Mouse (Mus musculus): ENCODE measurements around the gene Tmem33. TPM values are rescaled to one million over a fixed set of nuclear protein-coding genes. Genes with fewer than 3 reads are reported as not detected.
A peak's percentile ranks its signal among the peaks of the same experiment; 100 is the strongest.

Gene Tmem33
- polyA plus RNA-seq, 1 experiment from 2014 or later = 72.6 TPM

GRCm38 (mm10) chr5:67241713-67242112 lies 18.7 kb upstream of the Tmem33 start:
- no peak overlapping the region for H3K4me3 ChIP-seq (replicated peaks; ENCODE audit: low read length)
- no peak overlapping the region for H3K4me2 ChIP-seq (replicated peaks)
- 53% methylated on average over 6 of the region's 6 CpGs for WGBS
- no peak overlapping the region for H3K27ac ChIP-seq
- H3K27me3 ChIP-seq (ENCODE audit: control insufficient read depth, insufficient read depth, low read length) = peaks cover 12% of the 10 kb centered on the region
- ATAC-seq (ENCODE audit: low FRiP score) = no peak
- no peaks in the 10 kb centered on the region for H3K36me3 ChIP-seq (replicated peaks; ENCODE audit: control insufficient read depth, insufficient read depth)
- no peak overlapping the region for H3K9ac ChIP-seq
- H3K4me1 ChIP-seq (replicated peaks; ENCODE audit: control insufficient read depth, insufficient read depth, low read length) = no peaks in the 10 kb centered on the region
- no peak for DNase-seq (ENCODE audit: low spot score)
- no peaks in the 10 kb centered on the region for H3K9me3 ChIP-seq (ENCODE audit: control insufficient read depth, low read length)

- Histone ChIP-seq H3K36me3 (replicated peaks; ENCODE audit: control insufficient read depth, insufficient read depth) (no peaks in the 10 kb centered on the region), H3K4me2 (replicated peaks) (no peak overlapping the region), H3K27me3 (ENCODE audit: control insufficient read depth, insufficient read depth, low read length) (peaks cover 4% of the 10 kb centered on the region; the same call in 1 of the 2 replicates), H3K9me3 (ENCODE audit: control insufficient read depth, low read length) (no peaks in the 10 kb centered on the region), H3K27ac (no peak overlapping the region), H3K9ac (no peak overlapping the region), H3K4me1 (replicated peaks; ENCODE audit: control insufficient read depth, insufficient read depth, low read length) (no peaks in the 10 kb centered on the region), H3K4me3 (replicated peaks; ENCODE audit: low read length) (no peak overlapping the region)
- 89% methylated on average over 5 of the region's 5 CpGs for WGBS
- no peak for DNase-seq (ENCODE audit: low spot score)
- no peak for ATAC-seq (ENCODE audit: low FRiP score)
These were observed 17.1 kb upstream of the Tmem33 start for GRCm38 (mm10) chr5:67243231-67243630.

DNA sequence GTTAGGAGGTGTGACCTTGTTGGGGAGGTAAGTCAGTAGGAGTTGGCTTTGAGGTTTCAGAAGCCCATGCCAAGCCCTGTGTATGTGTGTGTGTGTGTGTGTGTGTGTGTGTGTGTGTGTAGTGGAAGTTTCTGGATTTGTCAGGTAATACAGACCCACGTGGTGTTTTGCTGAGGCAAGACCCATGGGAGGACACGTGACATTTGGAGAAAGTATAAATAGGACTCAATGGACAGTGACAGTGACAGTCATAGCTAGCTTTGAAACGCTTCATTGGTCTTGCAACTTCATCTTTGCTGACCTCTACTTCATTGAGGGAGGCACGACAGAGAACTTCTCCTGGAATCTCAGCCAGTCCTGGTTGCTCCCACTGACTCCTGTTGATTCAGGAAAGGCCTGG lies 8.1 kb upstream of the Tmem33 start:
- Histone ChIP-seq H3K4me3 (replicated peaks; ENCODE audit: low read length) (no peak overlapping the region), H3K36me3 (replicated peaks; ENCODE audit: control insufficient read depth, insufficient read depth) (no peaks in the 10 kb centered on the region), H3K4me2 (replicated peaks) (no peak overlapping the region), H3K4me1 (replicated peaks; ENCODE audit: control insufficient read depth, insufficient read depth, low read length) (no peaks in the 10 kb centered on the region), H3K27ac (no peak overlapping the region), H3K27me3 (ENCODE audit: control insufficient read depth, insufficient read depth, low read length) (no peaks in the 10 kb centered on the region), H3K9ac (no peak overlapping the region), H3K9me3 (ENCODE audit: control insufficient read depth, low read length) (no peaks in the 10 kb centered on the region)
- 87% methylated on average over 4 of the region's 4 CpGs for WGBS
- DNase-seq (ENCODE audit: low spot score) (no peak), ATAC-seq (ENCODE audit: low FRiP score) (no peak)

DNA sequence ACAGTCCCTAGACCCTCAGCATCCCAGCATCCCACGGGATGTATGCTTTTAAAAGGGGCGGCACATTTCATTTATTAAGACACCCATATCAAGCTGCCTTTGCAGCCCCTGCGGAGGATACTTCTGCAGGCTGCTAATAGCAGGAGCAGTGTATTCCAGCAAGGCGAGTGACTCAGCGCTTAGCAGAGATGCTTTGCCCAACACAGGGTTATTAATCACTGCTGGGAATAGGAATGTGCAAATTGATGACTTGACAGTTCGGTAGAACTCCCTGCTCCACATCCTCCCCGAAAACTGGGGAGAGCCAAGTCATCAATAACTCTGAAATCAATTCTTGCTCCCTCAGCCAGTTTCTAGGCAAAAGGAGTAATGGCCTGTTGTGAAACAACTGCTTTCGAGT lies 4.7 kb upstream of the Tmem33 start:
- no peaks in the 10 kb centered on the region for H3K36me3 ChIP-seq (replicated peaks; ENCODE audit: control insufficient read depth, insufficient read depth)
- no peak overlapping the region for H3K4me2 ChIP-seq (replicated peaks)
- ATAC-seq (ENCODE audit: low FRiP score) (no peak), DNase-seq (ENCODE audit: low spot score) (no peak)
- no peak overlapping the region for H3K9ac ChIP-seq
- H3K27me3 ChIP-seq (ENCODE audit: control insufficient read depth, insufficient read depth, low read length) = no peaks in the 10 kb centered on the region
- H3K27ac ChIP-seq = no peak overlapping the region
- 64% methylated on average over 8 of the region's 8 CpGs for WGBS
- no peaks in the 10 kb centered on the region for H3K9me3 ChIP-seq (ENCODE audit: control insufficient read depth, low read length)
- no peak overlapping the region for H3K4me3 ChIP-seq (replicated peaks; ENCODE audit: low read length)
- H3K4me1 ChIP-seq (replicated peaks; ENCODE audit: control insufficient read depth, insufficient read depth, low read length) = no peaks in the 10 kb centered on the region

DNA sequence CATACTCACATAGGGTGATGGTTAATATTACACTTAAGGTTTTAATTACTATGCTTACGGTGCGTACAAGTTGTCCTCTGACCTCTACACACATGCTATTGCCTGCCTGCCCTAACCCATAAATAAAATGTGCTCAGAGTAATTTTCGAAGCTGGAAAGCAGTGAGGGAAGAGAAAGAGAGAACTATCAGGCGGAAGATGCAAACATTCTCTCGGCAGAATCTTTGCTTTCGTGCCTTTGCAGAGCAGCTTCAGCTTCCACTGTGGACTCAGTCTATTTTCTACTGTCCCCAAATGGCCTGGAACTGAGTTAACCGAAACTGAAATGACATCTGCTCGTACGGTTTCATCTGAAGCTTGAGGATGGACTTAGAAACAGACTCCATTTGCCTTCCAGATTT lies 1.9 kb upstream of the Tmem33 start:
- Histone ChIP-seq H3K27ac (no peak overlapping the region), H3K9ac (no peak overlapping the region), H3K4me3 (replicated peaks; ENCODE audit: low read length) (no peak overlapping the region), H3K4me2 (replicated peaks) (no peak overlapping the region), H3K4me1 (replicated peaks; ENCODE audit: control insufficient read depth, insufficient read depth, low read length) (peaks cover 8% of the 10 kb centered on the region), H3K36me3 (replicated peaks; ENCODE audit: control insufficient read depth, insufficient read depth) (peaks cover 6% of the 10 kb centered on the region; the same call in 1 of the 2 replicates), H3K27me3 (ENCODE audit: control insufficient read depth, insufficient read depth, low read length) (no peaks in the 10 kb centered on the region), H3K9me3 (ENCODE audit: control insufficient read depth, low read length) (no peaks in the 10 kb centered on the region)
- no peak for ATAC-seq (ENCODE audit: low FRiP score)
- no peak for DNase-seq (ENCODE audit: low spot score)
- 91% methylated on average over 9 of the region's 9 CpGs for WGBS

- under 1% methylated on average over 9 of the region's 9 CpGs for WGBS
- peak; percentile 10; the same call in 1 of the 2 replicates for ATAC-seq (ENCODE audit: low FRiP score)
- H3K27ac ChIP-seq = peak overlapping the region; percentile 32; the same call in 1 of the 2 replicates
These were observed 220 bp upstream of the Tmem33 start for GRCm38 (mm10) chr5:67260159-67260530.

GRCm38 (mm10) chr5:67262964-67263363 lies 2.6 kb downstream of the Tmem33 start:
- H3K4me2 ChIP-seq (replicated peaks) = no peak overlapping the region
- DNase-seq (ENCODE audit: low spot score) (no peak), ATAC-seq (ENCODE audit: low FRiP score) (no peak)
- WGBS = 94% methylated on average over 7 of the region's 7 CpGs
- H3K4me3 ChIP-seq (replicated peaks; ENCODE audit: low read length) = no peak overlapping the region
- peaks cover 8% of the 10 kb centered on the region for H3K4me1 ChIP-seq (replicated peaks; ENCODE audit: control insufficient read depth, insufficient read depth, low read length)
- no peak overlapping the region for H3K27ac ChIP-seq
- no peaks in the 10 kb centered on the region for H3K9me3 ChIP-seq (ENCODE audit: control insufficient read depth, low read length)
- H3K36me3 ChIP-seq (replicated peaks; ENCODE audit: control insufficient read depth, insufficient read depth) = peaks cover 49% of the 10 kb centered on the region
- H3K9ac ChIP-seq = no peak overlapping the region
- no peaks in the 10 kb centered on the region for H3K27me3 ChIP-seq (ENCODE audit: control insufficient read depth, insufficient read depth, low read length)

More at GRCm38 (mm10) chr5:67260159-67260530, 220 bp upstream of the Tmem33 start:
- peak overlapping the region; percentile 54 for H3K9ac ChIP-seq
- H3K4me3 ChIP-seq (replicated peaks; ENCODE audit: low read length) = peak overlapping the region; percentile 83
- H3K9me3 ChIP-seq (ENCODE audit: control insufficient read depth, low read length) = no peaks in the 10 kb centered on the region
- peak overlapping the region; percentile 58 for H3K4me2 ChIP-seq (replicated peaks)
- H3K4me1 ChIP-seq (replicated peaks; ENCODE audit: control insufficient read depth, insufficient read depth, low read length) = peaks cover 8% of the 10 kb centered on the region
- H3K36me3 ChIP-seq (replicated peaks; ENCODE audit: control insufficient read depth, insufficient read depth) = peaks cover 22% of the 10 kb centered on the region
- no peaks in the 10 kb centered on the region for H3K27me3 ChIP-seq (ENCODE audit: control insufficient read depth, insufficient read depth, low read length)
- no peak for DNase-seq (ENCODE audit: low spot score)

- Histone ChIP-seq H3K36me3 (replicated peaks; ENCODE audit: control insufficient read depth, insufficient read depth) (peaks cover 65% of the 10 kb centered on the region), H3K9me3 (ENCODE audit: control insufficient read depth, low read length) (no peaks in the 10 kb centered on the region), H3K4me3 (replicated peaks; ENCODE audit: low read length) (no peak overlapping the region), H3K4me2 (replicated peaks) (no peak overlapping the region), H3K4me1 (replicated peaks; ENCODE audit: control insufficient read depth, insufficient read depth, low read length) (peaks cover 8% of the 10 kb centered on the region), H3K27me3 (ENCODE audit: control insufficient read depth, insufficient read depth, low read length) (no peaks in the 10 kb centered on the region), H3K9ac (no peak overlapping the region), H3K27ac (no peak overlapping the region)
- ATAC-seq (ENCODE audit: low FRiP score) (no peak), DNase-seq (ENCODE audit: low spot score) (no peak)
- WGBS = 87% methylated on average over 1 of the region's 1 CpGs
These were observed 5.7 kb downstream of the Tmem33 start for GRCm38 (mm10) chr5:67266106-67266505.

DNA sequence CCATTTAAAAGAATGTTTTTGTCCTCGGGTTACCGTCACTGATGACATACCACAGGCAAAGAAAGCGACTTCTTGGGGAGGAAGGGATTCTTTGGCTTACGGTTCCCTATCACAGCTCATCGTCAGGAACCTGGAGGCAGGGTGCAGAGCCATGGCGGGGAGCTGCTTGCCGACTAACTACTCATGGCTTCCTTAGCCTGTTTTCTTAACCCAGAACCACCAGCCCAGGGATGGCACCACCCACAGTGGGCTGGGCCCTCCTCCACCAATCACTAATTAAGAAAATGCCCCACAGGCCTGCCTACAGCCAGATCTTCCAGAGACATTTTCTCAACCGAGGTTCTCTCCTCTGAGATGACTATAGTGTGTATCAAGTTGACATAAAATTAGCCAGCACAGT lies 8.9 kb downstream of the Tmem33 start:
- H3K4me3 ChIP-seq (replicated peaks; ENCODE audit: low read length) = no peak overlapping the region
- H3K9ac ChIP-seq = no peak overlapping the region
- no peaks in the 10 kb centered on the region for H3K4me1 ChIP-seq (replicated peaks; ENCODE audit: control insufficient read depth, insufficient read depth, low read length)
- DNase-seq (ENCODE audit: low spot score) (no peak), ATAC-seq (ENCODE audit: low FRiP score) (no peak)
- no peak overlapping the region for H3K27ac ChIP-seq
- H3K27me3 ChIP-seq (ENCODE audit: control insufficient read depth, insufficient read depth, low read length) = no peaks in the 10 kb centered on the region
- 93% methylated on average over 8 of the region's 8 CpGs for WGBS
- peaks cover 51% of the 10 kb centered on the region for H3K36me3 ChIP-seq (replicated peaks; ENCODE audit: control insufficient read depth, insufficient read depth)
- H3K9me3 ChIP-seq (ENCODE audit: control insufficient read depth, low read length) = no peaks in the 10 kb centered on the region
- no peak overlapping the region for H3K4me2 ChIP-seq (replicated peaks)

GRCm38 (mm10) chr5:67279407-67279806 lies 19.0 kb downstream of the Tmem33 start:
- H3K9ac ChIP-seq = no peak overlapping the region
- DNase-seq (ENCODE audit: low spot score) (no peak), ATAC-seq (ENCODE audit: low FRiP score) (no peak)
- H3K27me3 ChIP-seq (ENCODE audit: control insufficient read depth, insufficient read depth, low read length) = no peaks in the 10 kb centered on the region
- H3K9me3 ChIP-seq (ENCODE audit: control insufficient read depth, low read length) = no peaks in the 10 kb centered on the region
- no peak overlapping the region for H3K4me2 ChIP-seq (replicated peaks)
- no peak overlapping the region for H3K4me3 ChIP-seq (replicated peaks; ENCODE audit: low read length)
- peaks cover 32% of the 10 kb centered on the region for H3K36me3 ChIP-seq (replicated peaks; ENCODE audit: control insufficient read depth, insufficient read depth)
- no peak overlapping the region for H3K27ac ChIP-seq
- WGBS = 97% methylated on average over 9 of the region's 9 CpGs
- H3K4me1 ChIP-seq (replicated peaks; ENCODE audit: control insufficient read depth, insufficient read depth, low read length) = no peaks in the 10 kb centered on the region
